19 mouse cellular contexts compared by ENCODE assay signal in genomic region chr1:92170616-92171235, GRCm38 (mm10). TPM values are rescaled to one million over a fixed set of nuclear protein-coding genes. Genes with fewer than 3 reads are reported as not detected.
DNase-seq lines count a peak whose midpoint lies in the region; TF ChIP-seq lines count a peak whose summit lies in the region.
"Had no signal": no experiment of that assay in that cellular context is flagged by ENCODE, and none has a peak within 500 bp of the region (broad histone marks: within the 10 kb centered on the region; RNA-seq: fewer than 3 reads in every experiment).

No protein-coding gene starts in this region.

- TF ChIP-seq CTCF in layer of hippocampus, adult 2 months (conservative IDR thresholded peaks at IDR 0.05), result no peak
- TF ChIP-seq CTCF in olfactory bulb, adult 2 months (IDR thresholded peaks at IDR 0.05; ENCODE audit: insufficient read depth, low read depth, low read length), result no peak

- peak overlapping the region; percentile 58 for H3K27ac ChIP-seq in layer of hippocampus, adult 2 months
- peak overlapping the region; percentile 56 for H3K27ac ChIP-seq in olfactory bulb, adult 2 months (ENCODE audit: insufficient read depth, low read depth, low read length)
- H3K27ac ChIP-seq: embryonic facial prominence, embryonic 13.5 days; forebrain, embryonic 10.5 days; liver, embryonic 14.5 days; midbrain, embryonic 13.5 days; neural tube, embryonic 12.5 days had no signal

- peak; percentile 35 to 65 for DNase-seq in layer of hippocampus, adult 2 months (ENCODE audit: low spot score in 2 of 2)
- no peak for DNase-seq in layer of hippocampus, adult 9-10 months (ENCODE audit: low spot score)
- peak; percentile 59 for DNase-seq in cerebellum, adult 8-10 months
- peak; percentile 70 for DNase-seq in layer of hippocampus, adult 9-11 months
- no peak for DNase-seq in gastrocnemius, postnatal 14 days
- no peak for DNase-seq in urinary bladder, postnatal 14 days (ENCODE audit: low spot score)
- no peak for DNase-seq in urinary bladder, adult 18-20 months (ENCODE audit: low spot score in 2 of 2)
- DNase-seq: adrenal gland, postnatal 25 days; gastrocnemius, adult 2 months; heart, postnatal 36 days; kidney, adult 9 months; lung, postnatal 4 days; thymus, postnatal 14 days had no signal

- H3K4me3 ChIP-seq in layer of hippocampus, adult 2 months, result no peak overlapping the region
- no peak overlapping the region for H3K4me3 ChIP-seq in olfactory bulb, adult 2 months (ENCODE audit: insufficient read depth, low read depth, low read length)
- H3K4me3 ChIP-seq: embryonic facial prominence, embryonic 13.5 days; forebrain, embryonic 10.5 days; gastrocnemius, adult 2 months; midbrain, embryonic 13.5 days; neural tube, embryonic 12.5 days had no signal

- H3K4me1 ChIP-seq in olfactory bulb, adult 2 months (ENCODE audit: control insufficient read depth, insufficient read depth, low read length), result peaks cover 60% of the 10 kb centered on the region

- TF ChIP-seq POLR2A in olfactory bulb, adult 2 months (IDR thresholded peaks at IDR 0.05; ENCODE audit: insufficient read depth, low read depth, low read length), result no peak

- WGBS in olfactory bulb, adult 2 months, result 35% methylated on average over 5 of the region's 5 CpGs

- intact Hi-C loops in gastrocnemius, postnatal 14 days (cut with DNase I; ENCODE audit: low total_unique reads), result no loop called here

RNA-seq across cellular contexts. Expression of gene Hdac4, which starts 24.8 kb away (rescaled TPM):
- total RNA-seq in layer of hippocampus, adult 2 months (2021), result 100 to 1,000 TPM in 1 of 2 experiments, 10 to 100 TPM in 1; 97.2 to 106 TPM
- not detected in 2 replicates for polyA plus RNA-seq in olfactory bulb, adult 2 months (2012; ENCODE audit: insufficient read depth, insufficient read length, low replicate concordance, missing spikeins)
- total RNA-seq in gastrocnemius, postnatal 14 days (2021), result 10 to 100 TPM; 38.8 to 40.8 TPM

Comparison
In these comparisons a context has a peak if more than half of its experiments do, and no peak if none do; other contexts are left out.
1. DNase-seq: peak in layer of hippocampus, adult 2 months (2 of 2), cerebellum, adult 8-10 months (single experiment) and layer of hippocampus, adult 9-11 months (single experiment); none in layer of hippocampus, adult 9-10 months (single experiment), gastrocnemius, postnatal 14 days (single experiment), urinary bladder, postnatal 14 days (single experiment) and urinary bladder, adult 18-20 months (0 of 2).